Mouse (Mus musculus) MEL (cell line): ENCODE data around the gene Cdkl2. TPM values are rescaled to one million over a fixed set of nuclear protein-coding genes. Genes with fewer than 3 reads are reported as not detected.

ENCODE experiments used
- DNase-seq: peaks from one replicate; pipeline ENCODE4 v3.0.0; 2011; ENCODE audit warnings: low read depth, low spot score
- H3K27ac ChIP-seq: 2 replicates; pipeline ENCODE4 v1.5.1; 2012; ENCODE audit warnings: low read depth, mild to moderate bottlenecking, control low read depth, low read length, moderate library complexity; ENCODE audit not compliant: control insufficient read depth
- H3K27me3 ChIP-seq, 2 experiments: fragments of 150-350 bp in 1 of 2; sonication (generic) in 1 of 2; 2 replicates each; pipeline ENCODE4 v1.6.1; 2012; ENCODE audit warnings: low read length in 2 of 2, mild to moderate bottlenecking in 2 of 2, improper control_type of control experiment in 1 of 2, moderate library complexity in 1 of 2; ENCODE audit not compliant: insufficient read depth in 2 of 2, control insufficient read depth in 1 of 2
- H3K36me3 ChIP-seq, 2 experiments: 2 replicates each; pipeline ENCODE4 v1.6.1; 2012 to 2014; ENCODE audit warnings: low read length in 2 of 2, improper control_type of control experiment in 1 of 2, inconsistent platforms in 1 of 2, mild to moderate bottlenecking in 1 of 2; ENCODE audit not compliant: insufficient read depth in 2 of 2, control insufficient read depth in 1 of 2
- H3K4me1 ChIP-seq, 2 experiments: fragments of 150-350 bp in 1 of 2; sonication (generic) in 1 of 2; 2 replicates each; pipeline ENCODE4 v1.6.1; 2012; ENCODE audit warnings: low read length in 2 of 2, improper control_type of control experiment in 1 of 2, mild to moderate bottlenecking in 1 of 2; ENCODE audit not compliant: insufficient read depth in 2 of 2, control insufficient read depth in 1 of 2
- H3K4me3 ChIP-seq, 2 experiments: fragments of 150-350 bp in 1 of 2; sonication (generic) in 1 of 2; 2 replicates each; pipeline ENCODE4 v1.5.1; 2012; ENCODE audit warnings: low read depth in 2 of 2, low read length in 2 of 2, mild to moderate bottlenecking in 2 of 2, moderate library complexity in 2 of 2, control low read depth in 1 of 2, improper control_type of control experiment in 1 of 2; ENCODE audit not compliant: control insufficient read depth in 1 of 2, insufficient read depth in 1 of 2
- H3K79me2 ChIP-seq: 2 replicates; pipeline ENCODE4 v1.6.1; 2012; ENCODE audit warnings: mild to moderate bottlenecking, low read length, moderate library complexity; ENCODE audit not compliant: control insufficient read depth, poor library complexity, insufficient read depth
- H3K9ac ChIP-seq: 2 replicates; pipeline ENCODE4 v1.6.1; 2012; ENCODE audit warnings: low read depth, mild to moderate bottlenecking, control low read depth, low read length, moderate library complexity; ENCODE audit not compliant: control insufficient read depth, poor library complexity, severe bottlenecking
- H3K9me3 ChIP-seq: fragments of 150-350 bp; sonication (generic); replicated peaks from 2 replicates; pipeline ENCODE4 v1.6.1; 2012; ENCODE audit warnings: mild to moderate bottlenecking, low read length, improper control_type of control experiment, moderate library complexity; ENCODE audit not compliant: insufficient read depth
- CHD1 ChIP-seq: IDR thresholded peaks from 2 replicates; pipeline ENCODE4 v1.6.1; 2012; ENCODE audit warnings: low read depth, mild to moderate bottlenecking, inconsistent platforms, low read length, improper control_type of control experiment
- CHD2 ChIP-seq: IDR thresholded peaks from 2 replicates; pipeline ENCODE4 v1.6.1; 2011; ENCODE audit warnings: low read length, improper control_type of control experiment
- CTCF ChIP-seq, 3 experiments: IDR thresholded peaks in 2 of 3; conservative IDR thresholded peaks in 1 of 3; 2 replicates each; pipeline ENCODE4 v1.5.1; 2011 to 2012; ENCODE audit warnings: low read length in 3 of 3, low read depth in 2 of 3, mild to moderate bottlenecking in 2 of 3, improper control_type of control experiment in 1 of 3, inconsistent platforms in 1 of 3, mixed read lengths in 1 of 3, moderate library complexity in 1 of 3; ENCODE audit not compliant: control insufficient read depth in 1 of 3, insufficient read depth in 1 of 3, poor library complexity in 1 of 3, severe bottlenecking in 1 of 3
- E2F4 ChIP-seq: IDR thresholded peaks from 2 replicates; pipeline ENCODE4 v1.6.1; 2011; ENCODE audit warnings: low read depth, low read length, improper control_type of control experiment, borderline replicate concordance
- ELF1 ChIP-seq: IDR thresholded peaks from 2 replicates; pipeline ENCODE4 v1.6.1; 2014; ENCODE audit warnings: low read depth, mild to moderate bottlenecking, inconsistent platforms, low read length, improper control_type of control experiment, moderate library complexity
- EP300 ChIP-seq, 2 experiments: IDR thresholded peaks; 2 replicates each; pipeline ENCODE4 v1.6.1; 2011; ENCODE audit warnings: improper control_type of control experiment in 2 of 2, low read length in 2 of 2, low read depth in 1 of 2, mild to moderate bottlenecking in 1 of 2
- ETS1 ChIP-seq: IDR thresholded peaks from 2 replicates; pipeline ENCODE4 v1.6.1; 2012; ENCODE audit warnings: low read depth, mild to moderate bottlenecking, inconsistent platforms, low read length, improper control_type of control experiment, moderate library complexity
- GABPA ChIP-seq: IDR thresholded peaks from 2 replicates; pipeline ENCODE4 v1.6.1; 2012; ENCODE audit warnings: low read depth, mild to moderate bottlenecking, inconsistent platforms, low read length, improper control_type of control experiment, moderate library complexity
- GATA1 ChIP-seq: IDR thresholded peaks from 2 replicates; pipeline ENCODE4 v1.6.1; 2011; ENCODE audit warnings: low read depth, low read length, improper control_type of control experiment
- JUND ChIP-seq: IDR thresholded peaks from 2 replicates; pipeline ENCODE4 v1.6.1; 2011; ENCODE audit warnings: low read depth, mild to moderate bottlenecking, improper control_type of control experiment, low read length
- KAT2A ChIP-seq: conservative IDR thresholded peaks from 2 replicates; pipeline ENCODE4 v1.6.1; 2012; ENCODE audit warnings: low read depth, low read length, improper control_type of control experiment, inconsistent platforms
- MAFK ChIP-seq: IDR thresholded peaks from 2 replicates; pipeline ENCODE4 v1.6.1; 2011; ENCODE audit warnings: low read depth, mild to moderate bottlenecking, low read length, improper control_type of control experiment, borderline replicate concordance
- MAX ChIP-seq: IDR thresholded peaks from 2 replicates; pipeline ENCODE4 v1.6.1; 2011; ENCODE audit warnings: low read length, improper control_type of control experiment
- MAZ ChIP-seq: IDR thresholded peaks from 2 replicates; pipeline ENCODE4 v1.6.1; 2012; ENCODE audit warnings: low read depth, mild to moderate bottlenecking, inconsistent platforms, low read length, improper control_type of control experiment
- MEF2A ChIP-seq: IDR thresholded peaks from 2 replicates; pipeline ENCODE4 v1.6.1; 2014; ENCODE audit warnings: low read depth, mild to moderate bottlenecking, inconsistent platforms, low read length, improper control_type of control experiment; ENCODE audit not compliant: poor library complexity, insufficient replicate concordance, severe bottlenecking; ENCODE audit errors: extremely low read depth
- MXI1 ChIP-seq: IDR thresholded peaks from 2 replicates; pipeline ENCODE4 v1.6.1; 2011; ENCODE audit warnings: mild to moderate bottlenecking, low read depth, low read length, improper control_type of control experiment
- MYC ChIP-seq: IDR thresholded peaks from 2 replicates; pipeline ENCODE4 v1.6.1; 2011; ENCODE audit warnings: low read depth, mild to moderate bottlenecking, low read length, improper control_type of control experiment, moderate library complexity
- NELFE ChIP-seq: IDR thresholded peaks from 2 replicates; pipeline ENCODE4 v1.6.1; 2011; ENCODE audit warnings: low read depth, low read length, improper control_type of control experiment
- NRF1 ChIP-seq: IDR thresholded peaks from 2 replicates; pipeline ENCODE4 v1.6.1; 2014; ENCODE audit warnings: low read depth, mild to moderate bottlenecking, inconsistent platforms, low read length, improper control_type of control experiment, moderate library complexity; ENCODE audit not compliant: poor library complexity, insufficient read depth, severe bottlenecking
- POLR2A ChIP-seq, 2 experiments: IDR thresholded peaks; 2 replicates each; pipeline ENCODE4 v1.6.1; 2011 to 2012; ENCODE audit warnings: low read length in 2 of 2, mild to moderate bottlenecking in 2 of 2, control low read depth in 1 of 2, improper control_type of control experiment in 1 of 2, low read depth in 1 of 2, moderate library complexity in 1 of 2; ENCODE audit not compliant: control insufficient read depth in 1 of 2, insufficient read depth in 1 of 2, poor library complexity in 1 of 2
- RAD21 ChIP-seq: IDR thresholded peaks from 2 replicates; pipeline ENCODE4 v1.6.1; 2011; ENCODE audit warnings: mild to moderate bottlenecking, low read depth, low read length, improper control_type of control experiment
- RCOR1 ChIP-seq: IDR thresholded peaks from 2 replicates; pipeline ENCODE4 v1.6.1; 2012; ENCODE audit warnings: low read depth, mild to moderate bottlenecking, inconsistent platforms, low read length, improper control_type of control experiment
- SIN3A ChIP-seq: IDR thresholded peaks from 2 replicates; pipeline ENCODE4 v1.6.1; 2012; ENCODE audit warnings: low read length, improper control_type of control experiment, inconsistent platforms
- TBP ChIP-seq: IDR thresholded peaks from 2 replicates; pipeline ENCODE4 v1.8.0; 2011; ENCODE audit warnings: low read depth, low read length, improper control_type of control experiment
- TCF12 ChIP-seq: IDR thresholded peaks from 2 replicates; pipeline ENCODE4 v1.6.1; 2014; ENCODE audit warnings: low read depth, mild to moderate bottlenecking, inconsistent platforms, low read length, improper control_type of control experiment, moderate library complexity
- UBTF ChIP-seq: IDR thresholded peaks from 2 replicates; pipeline ENCODE4 v1.6.1; 2012; ENCODE audit warnings: low read depth, mild to moderate bottlenecking, inconsistent platforms, low read length, improper control_type of control experiment, moderate library complexity, borderline replicate concordance; ENCODE audit not compliant: insufficient read depth
- USF1 ChIP-seq: IDR thresholded peaks from 2 replicates; pipeline ENCODE4 v1.6.1; 2014; ENCODE audit warnings: low read depth, mild to moderate bottlenecking, inconsistent platforms, low read length, improper control_type of control experiment, moderate library complexity
- USF2 ChIP-seq, 2 experiments: IDR thresholded peaks; 2 replicates each; pipeline ENCODE4 v1.6.1; 2011 to 2012; ENCODE audit warnings: improper control_type of control experiment in 2 of 2, low read length in 2 of 2, borderline replicate concordance in 1 of 2, inconsistent platforms in 1 of 2, low read depth in 1 of 2, mild to moderate bottlenecking in 1 of 2; ENCODE audit not compliant: insufficient read depth in 1 of 2
- ZC3H11A ChIP-seq: IDR thresholded peaks from 2 replicates; pipeline ENCODE4 v1.6.1; 2012; ENCODE audit warnings: low read depth, mild to moderate bottlenecking, inconsistent platforms, low read length, improper control_type of control experiment
- ZKSCAN1 ChIP-seq: IDR thresholded peaks from 2 replicates; pipeline ENCODE4 v1.6.1; 2012; ENCODE audit warnings: low read depth, mild to moderate bottlenecking, inconsistent platforms, low read length, improper control_type of control experiment, moderate library complexity
- ZMIZ1 ChIP-seq: IDR thresholded peaks from 2 replicates; pipeline ENCODE4 v1.6.1; 2012; ENCODE audit warnings: low read depth, mild to moderate bottlenecking, inconsistent platforms, low read length, improper control_type of control experiment, moderate library complexity
- ZNF384 ChIP-seq: IDR thresholded peaks from 2 replicates; pipeline ENCODE4 v1.6.1; 2012; ENCODE audit warnings: low read depth, mild to moderate bottlenecking, inconsistent platforms, low read length, improper control_type of control experiment
- polyA plus RNA-seq, 2 experiments: library from polyadenylated mRNA; stranded (reverse) in 1 of 2; unstranded in 1 of 2; fragments of >175 nt in 1 of 2; fragments of >200 nt in 1 of 2; gene quantifications; 2 replicates each; pipeline versions ENCODE4 v1.2.1 to v1.2.4; 2012; ENCODE audit warnings: low replicate concordance in 2 of 2, low read depth in 1 of 2; ENCODE audit not compliant: insufficient read length in 2 of 2, insufficient read depth in 1 of 2, missing spikeins in 1 of 2
- total RNA-seq: library from RNA; depleted of rRNA; stranded (reverse); fragments of 300-350 nt; gene quantifications from 2 replicates; pipeline ENCODE4 v1.2.3, GENCODE M21; 2012

Cdkl2 gene
- total and polyA plus RNA-seq, 3 experiments: 0.08 to 0.53 TPM; not detected in 1

DNA sequence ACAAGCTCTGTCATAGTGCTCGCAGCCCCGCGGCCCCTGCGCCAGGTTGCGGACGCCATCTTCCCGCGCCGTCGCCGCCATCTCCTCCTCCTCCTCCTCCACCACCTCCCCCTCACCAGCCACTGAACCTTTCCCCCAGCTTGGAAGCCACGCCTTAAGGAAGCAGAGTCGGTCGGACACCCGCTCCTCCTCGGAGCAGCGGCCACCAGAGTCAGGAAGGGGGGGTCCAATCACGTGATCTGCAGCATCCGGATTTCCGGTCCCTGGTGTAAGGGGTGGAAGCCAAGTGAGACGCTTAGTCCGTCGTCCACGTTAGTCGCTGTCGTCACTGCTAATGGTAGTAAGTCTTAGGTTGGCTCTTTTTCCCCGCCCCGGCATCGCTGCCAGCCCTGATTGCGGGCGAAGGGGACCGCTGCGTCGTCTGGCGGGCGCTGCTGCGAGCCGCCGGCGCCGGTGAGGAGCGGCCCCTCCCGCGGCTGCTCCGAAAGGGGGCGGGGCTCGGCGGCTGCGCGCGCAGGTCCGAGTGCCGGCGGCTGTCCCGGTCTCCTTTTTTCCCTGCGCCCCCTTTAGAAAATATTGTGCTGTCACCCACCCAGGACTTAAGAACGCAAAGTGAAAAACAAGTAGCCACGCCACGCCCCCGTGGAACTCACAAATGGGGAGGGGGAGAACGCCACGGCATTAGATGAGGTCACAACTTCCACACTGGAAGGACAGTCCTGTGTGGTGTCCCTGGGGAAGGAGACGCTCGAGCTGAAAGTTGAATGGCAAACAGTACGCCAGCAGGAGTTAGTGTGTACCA, 80.8 kb downstream of the Cdkl2 start, which contains the start of gene Rchy1 (continued):
- TF ChIP-seq EP300 (IDR thresholded peaks at IDR 0.05; ENCODE audit: low read depth in 1 of 2, low read length in 2 of 2): peak; percentile 8 to 22; a peak in 2 of 4 replicates
- no peak for TF ChIP-seq ZKSCAN1
- no peak; the same call in 1 of the 2 replicates for TF ChIP-seq ZC3H11A
- peak; percentile 82 for TF ChIP-seq ELF1

DNA sequence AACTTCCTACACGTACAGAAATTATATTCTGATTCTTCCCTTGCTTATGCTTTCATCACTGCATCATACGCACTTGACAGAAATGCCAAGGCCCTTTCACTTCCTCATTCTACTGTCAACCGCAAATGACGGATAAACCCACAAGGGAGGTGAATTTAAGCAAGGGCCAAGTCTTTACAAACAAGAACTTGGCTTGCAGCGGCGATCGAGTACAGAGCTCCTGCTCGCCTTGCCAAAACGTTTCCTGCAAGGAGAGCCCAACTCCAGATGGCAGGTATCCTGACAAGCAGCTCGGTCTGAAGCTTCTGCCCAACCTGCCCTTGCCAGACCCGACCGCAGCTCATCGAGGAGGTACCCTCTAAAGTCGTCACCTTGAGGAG, 81.4 kb downstream of the Cdkl2 start:
- Histone ChIP-seq H3K4me1 (peaks cover 17 to 21% of the 10 kb centered on the region in 2 experiments), H3K27me3 (no peaks in the 10 kb centered on the region), H3K79me2 (peaks cover 24% of the 10 kb centered on the region), H3K9ac (peak overlapping the region; percentile 94), H3K9me3 (no peaks in the 10 kb centered on the region), H3K27ac (peak overlapping the region; percentile 98), H3K36me3 (peaks cover 0 to 36% of the 10 kb centered on the region in 2 experiments; a peak in 3 of 4 replicates), H3K4me3 (peak overlapping the region; percentile 91 to 100)
- DNase-seq: peak; percentile 95
- no peak for TF ChIP-seq UBTF
- peak; percentile 94 for TF ChIP-seq TBP
- peak; percentile 86 for TF ChIP-seq MYC
- TF ChIP-seq SIN3A: peak; percentile 97
- no peak for TF ChIP-seq ZKSCAN1
- TF ChIP-seq USF1: no peak
- TF ChIP-seq MXI1: peak; percentile 88
- no peak for TF ChIP-seq GABPA
- peak; percentile 78 to 90 for TF ChIP-seq EP300 (IDR thresholded peaks at IDR 0.05; ENCODE audit: low read depth in 1 of 2, low read length in 2 of 2)
- no peak for TF ChIP-seq E2F4
- no peak for TF ChIP-seq JUND
- no peak for TF ChIP-seq USF2 (IDR thresholded peaks at IDR 0.05; ENCODE audit: borderline replicate concordance in 1 of 2, insufficient read depth in 1 of 2, low read depth in 1 of 2, low read length in 2 of 2)
- TF ChIP-seq CTCF (IDR thresholded peaks at IDR 0.05 in 2 of 3, conservative IDR thresholded peaks at IDR 0.05 in 1 of 3; ENCODE audit: control insufficient read depth in 1 of 3, insufficient read depth in 1 of 3, low read depth in 2 of 3, low read length in 3 of 3, poor library complexity in 1 of 3, severe bottlenecking in 1 of 3): no peak
- peak; percentile 16; the same call in 1 of the 2 replicates for TF ChIP-seq MEF2A
- TF ChIP-seq RCOR1: peak; percentile 90
- TF ChIP-seq MAX: peak; percentile 82
- TF ChIP-seq CHD1: peak; percentile 31; the same call in 1 of the 2 replicates
- peak; percentile 11; the same call in 1 of the 2 replicates for TF ChIP-seq NRF1
- TF ChIP-seq KAT2A: peak; percentile 55; the same call in 1 of the 2 replicates
- no peak; a peak in 1 of 4 replicates for TF ChIP-seq POLR2A (IDR thresholded peaks at IDR 0.05; ENCODE audit: control insufficient read depth in 1 of 2, insufficient read depth in 1 of 2, low read depth in 1 of 2, low read length in 2 of 2, poor library complexity in 1 of 2)
- TF ChIP-seq ZNF384: 0 out of 2 replicates have a peak, but pooled peaks have one; percentile 13
- TF ChIP-seq CHD2: no peak; the same call in 1 of the 2 replicates
- no peak for TF ChIP-seq NELFE
- TF ChIP-seq ZMIZ1: peak; percentile 61; the same call in 1 of the 2 replicates
- TF ChIP-seq GATA1: no peak; the same call in 1 of the 2 replicates
- TF ChIP-seq MAFK: peak; percentile 61; the same call in 1 of the 2 replicates
- no peak; the same call in 1 of the 2 replicates for TF ChIP-seq RAD21
- TF ChIP-seq MAZ: 0 out of 2 replicates have a peak, but pooled peaks have one; percentile 61
- peak; percentile 97 for TF ChIP-seq ETS1
- TF ChIP-seq TCF12: peak; percentile 74
- peak; percentile 88 for TF ChIP-seq ELF1
